Comparison of ENCODE assay signal across 21 mouse cellular contexts in genomic region chr16:24991995-24992394, GRCm38 (mm10).
DNase-seq lines count a peak whose midpoint lies in the region; ATAC-seq and TF ChIP-seq lines count a peak whose summit lies in the region.
"Had no signal": no experiment of that assay in that cellular context is flagged by ENCODE, and none has a peak within 500 bp of the region (broad histone marks: within the 10 kb centered on the region; RNA-seq: fewer than 3 reads in every experiment).

No protein-coding gene starts in this region.

- H3K9me3 ChIP-seq in kidney, embryonic 16.5 days (ENCODE audit: low read length) = no peaks in the 10 kb centered on the region
- H3K9me3 ChIP-seq in intestine, embryonic 15.5 days = no peaks in the 10 kb centered on the region
- H3K9me3 ChIP-seq in stomach, postnatal 0 days (ENCODE audit: control insufficient read depth, low read length) = no peaks in the 10 kb centered on the region
- H3K9me3 ChIP-seq: embryonic facial prominence, embryonic 12.5 days; heart, embryonic 15.5 days; midbrain, embryonic 10.5 days had no signal

- no peak for TF ChIP-seq EP300 in stomach, postnatal 0 days (optimal IDR thresholded peaks at IDR 0.05)

- no peak overlapping the region for H3K4me2 ChIP-seq in kidney, embryonic 16.5 days (replicated peaks; ENCODE audit: low read depth, low read length)
- no peak overlapping the region for H3K4me2 ChIP-seq in intestine, embryonic 15.5 days (replicated peaks)
- no peak overlapping the region for H3K4me2 ChIP-seq in stomach, postnatal 0 days (replicated peaks; ENCODE audit: low read depth)
- H3K4me2 ChIP-seq: embryonic facial prominence, embryonic 12.5 days; forebrain, embryonic 13.5 days; heart, embryonic 15.5 days; hindbrain, embryonic 14.5 days; lung, embryonic 14.5 days had no signal

- TF ChIP-seq CTCF in stomach, postnatal 0 days (IDR thresholded peaks at IDR 0.05; ENCODE audit: low read depth) = no peak

- H3K4me3 ChIP-seq in kidney, embryonic 16.5 days (ENCODE audit: low read length) = no peak overlapping the region
- no peak overlapping the region for H3K4me3 ChIP-seq in intestine, embryonic 15.5 days (replicated peaks)
- H3K4me3 ChIP-seq in stomach, postnatal 0 days (ENCODE audit: low read depth, low read length) = no peak overlapping the region
- H3K4me3 ChIP-seq: embryonic facial prominence, embryonic 12.5 days; forebrain, embryonic 13.5 days; gastrocnemius, adult 2 months; heart, embryonic 15.5 days; midbrain, embryonic 10.5 days had no signal

- ATAC-seq in kidney, embryonic 16.5 days (ENCODE audit: low FRiP score, low TSS enrichment) = no peak
- ATAC-seq in intestine, embryonic 15.5 days = 0 out of 2 replicates have a peak, but pooled peaks have one; percentile 12
- peak; percentile 42; the same call in 1 of the 2 replicates for ATAC-seq in stomach, postnatal 0 days (ENCODE audit: low FRiP score, low TSS enrichment)
- ATAC-seq: forebrain, embryonic 13.5 days; inflammation-experienced regulatory T-cells, adult 6 months; midbrain, embryonic 16.5 days had no signal

- no peaks in the 10 kb centered on the region for H3K27me3 ChIP-seq in kidney, embryonic 16.5 days (ENCODE audit: insufficient read depth, low read length)
- H3K27me3 ChIP-seq in intestine, embryonic 15.5 days (replicated peaks) = no peaks in the 10 kb centered on the region
- no peaks in the 10 kb centered on the region for H3K27me3 ChIP-seq in stomach, postnatal 0 days (ENCODE audit: control insufficient read depth, insufficient read depth, low read length)
- H3K27me3 ChIP-seq: embryonic facial prominence, embryonic 12.5 days; forebrain, embryonic 13.5 days; heart, embryonic 15.5 days had no signal

- 65% methylated on average over 3 of the region's 3 CpGs for WGBS in kidney, embryonic 16.5 days
- WGBS in intestine, embryonic 15.5 days = 49% methylated on average over 3 of the region's 3 CpGs
- WGBS in stomach, postnatal 0 days = 49% methylated on average over 3 of the region's 3 CpGs

- no peak for DNase-seq in kidney, adult 18-20 months
- DNase-seq in NIH3T3 (ENCODE audit: low read depth) = peak; percentile 34
- DNase-seq in stomach, postnatal 0 days (ENCODE audit: low spot score) = no peak
- no peak for DNase-seq in layer of hippocampus, adult 8-10 months (ENCODE audit: low spot score in 2 of 2)
- DNase-seq in MN1 (ENCODE audit: low spot score) = no peak
- DNase-seq: cerebellum, adult 18-20 months; gastrocnemius, adult 2 months; heart, postnatal 4 days; kidney, postnatal 10 days; lung, embryonic 14.5 days; lung, postnatal 36 days had no signal

- 0 out of 2 replicates have a peak, but pooled peaks cover 5% of the 10 kb centered on the region for H3K4me1 ChIP-seq in kidney, embryonic 16.5 days (ENCODE audit: insufficient read depth, low read length)
- no peaks in the 10 kb centered on the region for H3K4me1 ChIP-seq in intestine, embryonic 15.5 days (replicated peaks)
- H3K4me1 ChIP-seq in stomach, postnatal 0 days (replicated peaks; ENCODE audit: control insufficient read depth, insufficient read depth) = no peaks in the 10 kb centered on the region
- H3K4me1 ChIP-seq: forebrain, embryonic 13.5 days; midbrain, embryonic 10.5 days had no signal

- 0 out of 2 replicates have a peak overlapping the region, but pooled peaks have one; percentile 53 for H3K27ac ChIP-seq in kidney, embryonic 16.5 days (ENCODE audit: low read length)
- H3K27ac ChIP-seq in intestine, embryonic 15.5 days = peak overlapping the region; percentile 32; the same call in 1 of the 2 replicates
- H3K27ac ChIP-seq in stomach, postnatal 0 days (replicated peaks) = peak overlapping the region; percentile 81
- H3K27ac ChIP-seq: embryonic facial prominence, embryonic 12.5 days; forebrain, embryonic 13.5 days; gastrocnemius, adult 2 months; heart, embryonic 15.5 days; hindbrain, embryonic 14.5 days; liver, embryonic 14.5 days; midbrain, embryonic 10.5 days had no signal

- H3K9ac ChIP-seq in kidney, embryonic 16.5 days (replicated peaks; ENCODE audit: low read length) = no peak overlapping the region
- no peak overlapping the region for H3K9ac ChIP-seq in intestine, embryonic 15.5 days
- H3K9ac ChIP-seq in stomach, postnatal 0 days (ENCODE audit: low read length) = no peak overlapping the region
- H3K9ac ChIP-seq: embryonic facial prominence, embryonic 12.5 days; forebrain, embryonic 13.5 days; heart, embryonic 15.5 days; hindbrain, embryonic 14.5 days; liver, embryonic 14.5 days; lung, embryonic 14.5 days had no signal

- no peaks in the 10 kb centered on the region for H3K36me3 ChIP-seq in kidney, embryonic 16.5 days (ENCODE audit: insufficient read depth, low read length)
- no peaks in the 10 kb centered on the region for H3K36me3 ChIP-seq in intestine, embryonic 15.5 days
- no peaks in the 10 kb centered on the region for H3K36me3 ChIP-seq in stomach, postnatal 0 days (ENCODE audit: control insufficient read depth, insufficient read depth, low read length)
- H3K36me3 ChIP-seq: embryonic facial prominence, embryonic 12.5 days; heart, embryonic 15.5 days; midbrain, embryonic 10.5 days had no signal
